Mouse (Mus musculus) heart, adult 2 months (tissue): ENCODE results near the gene Itgb2l.

ENCODE experiments used
- CTCF ChIP-seq: fragments of 200-600 bp; IDR thresholded peaks from 2 replicates; pipeline ENCODE4 v1.8.1; 2022; ENCODE audit warnings: antibody characterized with exemption, mild to moderate bottlenecking, moderate library complexity
- POLR2A ChIP-seq: fragments of 200-500 bp; IDR thresholded peaks from 2 replicates; pipeline ENCODE4 v1.6.1; 2011; ENCODE audit warnings: mild to moderate bottlenecking, low read depth, low read length, control low read depth; ENCODE audit not compliant: insufficient read depth

DNA sequence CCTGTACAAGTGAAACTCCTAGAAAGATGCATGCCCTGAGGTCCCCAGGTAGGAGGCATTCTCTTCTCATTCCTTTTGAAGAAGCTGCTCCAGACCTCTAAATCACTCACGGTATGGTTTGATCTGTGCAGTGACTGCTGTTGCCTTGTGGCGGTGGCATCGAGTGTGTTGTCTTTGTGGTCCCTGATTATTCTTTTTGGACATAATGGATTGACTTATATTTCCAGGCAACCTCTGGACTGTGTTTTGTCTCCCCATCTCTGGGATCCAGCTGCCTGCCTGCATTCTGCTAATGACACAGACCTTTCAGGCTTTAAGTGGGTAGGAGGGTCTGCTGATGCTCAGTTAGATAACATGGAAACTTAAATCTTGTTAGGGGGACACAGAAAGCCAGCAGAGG, 44.6 kb downstream of the Itgb2l start:
- TF ChIP-seq CTCF (no peak), POLR2A (no peak)
